Mouse (Mus musculus): ENCODE data around the gene Mdga1. TPM values are rescaled to one million over a fixed set of nuclear protein-coding genes. Genes with fewer than 3 reads are reported as not detected.

The Mdga1 gene
- polyA plus RNA-seq, 1 experiment: 2.5 TPM

DNA sequence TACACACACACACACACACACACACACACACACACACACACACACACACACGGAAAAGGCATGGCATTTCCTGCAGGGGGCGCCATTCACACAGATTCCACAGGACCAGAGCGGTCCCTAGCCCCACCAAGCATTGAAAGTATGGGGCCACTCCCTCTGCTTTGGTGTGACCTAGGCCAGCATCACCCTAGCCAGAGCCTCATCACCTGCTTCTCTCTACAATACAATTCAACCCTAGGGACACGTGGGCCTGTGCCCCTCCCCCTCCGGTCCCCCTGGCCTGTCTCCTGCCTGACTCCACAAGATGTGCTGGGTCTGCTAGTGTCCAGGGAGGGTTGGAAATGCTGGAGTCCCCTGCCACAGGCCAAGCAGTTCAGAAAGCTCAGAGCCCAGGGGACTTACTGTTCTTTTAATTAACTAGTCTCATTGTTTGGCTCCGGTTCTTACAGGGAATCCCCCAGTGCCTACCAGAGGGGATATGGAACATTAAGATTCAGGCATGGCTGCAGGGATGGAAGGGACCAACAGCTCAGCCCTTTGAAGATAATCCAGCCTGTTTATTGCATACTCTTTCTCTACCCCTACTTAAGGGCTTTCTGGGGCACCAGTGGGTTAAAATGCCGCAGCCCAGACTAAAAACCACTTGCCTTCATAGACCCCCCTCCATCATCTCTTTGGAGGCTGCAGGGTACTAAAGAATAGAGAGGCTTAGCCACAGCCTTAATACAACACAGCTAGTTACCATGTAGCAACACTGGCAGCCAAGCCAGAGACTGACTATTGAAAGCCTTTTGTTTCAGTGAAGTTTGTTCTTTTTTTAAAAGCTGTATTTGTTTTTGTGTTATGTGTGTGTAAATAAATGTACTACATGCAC, 73.5 kb downstream of the Mdga1 start:
- Histone ChIP-seq H3K36me3 (ENCODE audit: control insufficient read depth, insufficient read depth) (no peaks in the 10 kb centered on the region), H3K4me2 (ENCODE audit: low read depth) (no peak overlapping the region), H3K79me2 (ENCODE audit: control insufficient read depth, insufficient read depth) (no peaks in the 10 kb centered on the region), H3K27me3 (ENCODE audit: control insufficient read depth, insufficient read depth, insufficient read length) (no peaks in the 10 kb centered on the region), H3K4me3 (no peak overlapping the region), H3ac (ENCODE audit: control insufficient read depth, insufficient read length) (no peak overlapping the region)
- TF ChIP-seq MAX (IDR thresholded peaks at IDR 0.05; ENCODE audit: low read depth) (no peak), SRF (IDR thresholded peaks at IDR 0.05; ENCODE audit: control insufficient read depth, insufficient read length, low read depth) (no peak), POLR2AphosphoS2 (IDR thresholded peaks at IDR 0.05; ENCODE audit: insufficient read length, low read depth) (no peak), POLR2A (IDR thresholded peaks at IDR 0.05; ENCODE audit: insufficient read length, low read depth) (no peak), REST (IDR thresholded peaks at IDR 0.05; ENCODE audit: insufficient read depth, insufficient read length) (no peak), CEBPB (IDR thresholded peaks at IDR 0.05; ENCODE audit: insufficient read depth, poor library complexity, severe bottlenecking) (no peak), E2F4 (IDR thresholded peaks at IDR 0.05; ENCODE audit: insufficient read depth) (no peak), MYOG (IDR thresholded peaks at IDR 0.05; ENCODE audit: control insufficient read depth in 1 of 3, insufficient read depth in 1 of 3, insufficient read length in 2 of 3, low read depth in 2 of 3) (no peak), TCF12 (IDR thresholded peaks at IDR 0.05; ENCODE audit: insufficient read depth, poor library complexity, severe bottlenecking) (no peak), USF1 (IDR thresholded peaks at IDR 0.05; ENCODE audit: low read depth) (no peak), TCF3 (IDR thresholded peaks at IDR 0.05; ENCODE audit: insufficient read length, low read depth) (no peak), MYOD1 (IDR thresholded peaks at IDR 0.05; ENCODE audit: control insufficient read depth in 1 of 3, insufficient read length in 2 of 3, low read depth in 2 of 3) (no peak)

DNA sequence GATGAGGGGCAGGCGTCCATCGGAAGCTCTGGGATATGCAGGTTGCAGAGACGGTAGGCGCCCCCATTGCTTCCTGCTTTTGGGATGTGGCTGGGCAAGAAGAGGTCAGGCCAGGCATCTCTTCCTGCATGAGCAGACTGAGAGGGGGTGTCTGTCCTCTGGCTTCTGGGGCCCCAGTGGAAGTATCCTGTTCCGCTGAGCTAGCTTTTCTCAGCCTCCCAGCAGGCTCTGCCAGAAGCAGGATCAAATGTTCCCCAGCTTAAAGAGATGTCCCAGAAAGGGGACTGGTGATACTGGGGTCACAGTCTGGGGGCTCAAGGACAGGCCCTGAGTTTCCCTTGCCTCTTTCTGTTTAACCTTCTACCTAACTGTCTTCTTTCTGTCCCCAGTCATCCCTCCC, 74.3 kb downstream of the Mdga1 start:
- Histone ChIP-seq H3K36me3 (ENCODE audit: control insufficient read depth, insufficient read depth) (no peaks in the 10 kb centered on the region), H3ac (ENCODE audit: control insufficient read depth, insufficient read length) (no peak overlapping the region), H3K79me2 (ENCODE audit: control insufficient read depth, insufficient read depth) (no peaks in the 10 kb centered on the region), H3K4me2 (ENCODE audit: low read depth) (no peak overlapping the region), H3K27me3 (ENCODE audit: control insufficient read depth, insufficient read depth, insufficient read length) (no peaks in the 10 kb centered on the region), H3K4me3 (no peak overlapping the region)
- TF ChIP-seq MYOG (IDR thresholded peaks at IDR 0.05; ENCODE audit: control insufficient read depth in 1 of 3, insufficient read depth in 1 of 3, insufficient read length in 2 of 3, low read depth in 2 of 3) (no peak), USF1 (IDR thresholded peaks at IDR 0.05; ENCODE audit: low read depth) (no peak), CEBPB (IDR thresholded peaks at IDR 0.05; ENCODE audit: insufficient read depth, poor library complexity, severe bottlenecking) (no peak), MYOD1 (IDR thresholded peaks at IDR 0.05; ENCODE audit: control insufficient read depth in 1 of 3, insufficient read length in 2 of 3, low read depth in 2 of 3) (no peak), SRF (IDR thresholded peaks at IDR 0.05; ENCODE audit: control insufficient read depth, insufficient read length, low read depth) (no peak), POLR2A (IDR thresholded peaks at IDR 0.05; ENCODE audit: insufficient read length, low read depth) (no peak), E2F4 (IDR thresholded peaks at IDR 0.05; ENCODE audit: insufficient read depth) (no peak)

DNA sequence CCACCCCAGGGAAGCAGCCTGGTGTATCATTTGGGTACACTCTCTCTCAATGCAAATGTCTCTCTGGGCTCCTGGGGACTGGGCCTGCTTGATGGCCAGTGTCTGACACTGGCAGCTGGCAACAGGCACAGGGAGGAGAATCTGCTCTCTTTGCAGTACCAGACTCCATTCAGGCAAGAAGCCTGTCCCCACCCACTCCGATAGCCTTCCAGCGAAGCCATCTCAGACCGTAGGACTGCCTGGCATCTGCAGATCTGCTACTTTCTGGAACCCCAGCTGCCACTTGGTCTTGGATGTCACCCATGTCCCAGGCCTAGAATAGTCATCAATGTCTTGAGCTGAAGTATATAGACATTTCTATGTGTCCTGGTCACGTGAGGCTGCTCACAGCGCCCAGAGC, 74.9 kb downstream of the Mdga1 start:
- TF ChIP-seq TCF12 (IDR thresholded peaks at IDR 0.05; ENCODE audit: insufficient read depth, poor library complexity, severe bottlenecking) (no peak), USF1 (IDR thresholded peaks at IDR 0.05; ENCODE audit: low read depth) (no peak), POLR2A (IDR thresholded peaks at IDR 0.05; ENCODE audit: insufficient read length, low read depth) (no peak), POLR2AphosphoS2 (IDR thresholded peaks at IDR 0.05; ENCODE audit: insufficient read length, low read depth) (no peak), E2F4 (IDR thresholded peaks at IDR 0.05; ENCODE audit: insufficient read depth) (no peak), REST (IDR thresholded peaks at IDR 0.05; ENCODE audit: insufficient read depth, insufficient read length) (no peak)
- Histone ChIP-seq H3K36me3 (ENCODE audit: control insufficient read depth, insufficient read depth) (no peaks in the 10 kb centered on the region), H3K27me3 (ENCODE audit: control insufficient read depth, insufficient read depth, insufficient read length) (no peaks in the 10 kb centered on the region), H3K79me2 (ENCODE audit: control insufficient read depth, insufficient read depth) (no peaks in the 10 kb centered on the region), H3ac (ENCODE audit: control insufficient read depth, insufficient read length) (no peak overlapping the region), H3K4me3 (no peak overlapping the region), H3K4me2 (ENCODE audit: low read depth) (no peak overlapping the region)

- Histone ChIP-seq H3ac (ENCODE audit: control insufficient read depth, insufficient read length) (no peak overlapping the region), H3K79me2 (ENCODE audit: control insufficient read depth, insufficient read depth) (no peaks in the 10 kb centered on the region), H3K4me2 (ENCODE audit: low read depth) (no peak overlapping the region), H3K27me3 (ENCODE audit: control insufficient read depth, insufficient read depth, insufficient read length) (peaks cover 27% of the 10 kb centered on the region), H3K36me3 (ENCODE audit: control insufficient read depth, insufficient read depth) (no peaks in the 10 kb centered on the region), H3K4me3 (no peak overlapping the region)
- no peak for TF ChIP-seq MAX (IDR thresholded peaks at IDR 0.05; ENCODE audit: low read depth)
- no peak for TF ChIP-seq TCF12 (IDR thresholded peaks at IDR 0.05; ENCODE audit: insufficient read depth, poor library complexity, severe bottlenecking)
- TF ChIP-seq POLR2AphosphoS2 (IDR thresholded peaks at IDR 0.05; ENCODE audit: insufficient read length, low read depth): no peak
- no peak for TF ChIP-seq TCF3 (IDR thresholded peaks at IDR 0.05; ENCODE audit: insufficient read length, low read depth)
- no peak for TF ChIP-seq REST (IDR thresholded peaks at IDR 0.05; ENCODE audit: insufficient read depth, insufficient read length)
- TF ChIP-seq SRF (IDR thresholded peaks at IDR 0.05; ENCODE audit: control insufficient read depth, insufficient read length, low read depth): no peak
- TF ChIP-seq E2F4 (IDR thresholded peaks at IDR 0.05; ENCODE audit: insufficient read depth): no peak
- no peak for TF ChIP-seq POLR2A (IDR thresholded peaks at IDR 0.05; ENCODE audit: insufficient read length, low read depth)
- no peak for TF ChIP-seq CEBPB (IDR thresholded peaks at IDR 0.05; ENCODE audit: insufficient read depth, poor library complexity, severe bottlenecking)
- no peak for TF ChIP-seq USF1 (IDR thresholded peaks at IDR 0.05; ENCODE audit: low read depth)
- TF ChIP-seq MYOD1 (IDR thresholded peaks at IDR 0.05; ENCODE audit: control insufficient read depth in 1 of 3, insufficient read length in 2 of 3, low read depth in 2 of 3): no peak
- no peak for TF ChIP-seq MYOG (IDR thresholded peaks at IDR 0.05; ENCODE audit: control insufficient read depth in 1 of 3, insufficient read depth in 1 of 3, insufficient read length in 2 of 3, low read depth in 2 of 3)
Measured at GRCm38 (mm10) chr17:29890451-29891110, 79.3 kb downstream of the Mdga1 start.
